Mouse (Mus musculus): ENCODE measurements around the gene Hmx3. TPM values are rescaled to one million over a fixed set of nuclear protein-coding genes. Genes with fewer than 3 reads are reported as not detected.

The Hmx3 gene
- polyA plus RNA-seq, 1 experiment, result not detected

DNA sequence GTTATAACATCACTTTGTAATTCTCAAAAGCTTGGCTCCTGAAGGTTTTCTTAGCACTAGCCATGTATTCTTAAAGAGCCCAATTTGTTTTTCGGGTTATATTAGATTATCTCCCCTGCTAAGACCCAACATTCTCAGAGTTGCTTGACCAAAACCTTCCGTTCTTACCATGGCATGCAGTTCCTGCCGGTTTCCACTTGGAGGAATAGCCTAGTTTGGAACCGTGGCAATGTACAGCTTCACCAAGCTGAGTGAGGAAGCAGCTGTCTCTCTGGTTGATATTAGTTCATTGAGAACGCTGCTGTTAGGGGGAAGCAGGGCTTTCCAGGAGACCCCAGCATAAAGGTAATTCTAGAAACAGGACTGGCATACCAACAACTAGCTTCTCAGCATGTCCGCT lies 32.6 kb downstream of the Hmx3 start:
- Histone ChIP-seq H3K4me1 (ENCODE audit: control insufficient read depth, insufficient read depth, low read length) (no peaks in the 10 kb centered on the region), H3K27ac (ENCODE audit: control insufficient read depth, insufficient read depth, low read depth, low read length, poor library complexity) (no peak overlapping the region), H3K4me3 (replicated peaks; ENCODE audit: control insufficient read depth, low read depth, low read length) (no peak overlapping the region)
- TF ChIP-seq POLR2A (IDR thresholded peaks at IDR 0.05; ENCODE audit: borderline replicate concordance, control insufficient read depth, low read depth, low read length) (no peak), CTCF (IDR thresholded peaks at IDR 0.05; ENCODE audit: control insufficient read depth, insufficient read depth, low read length) (no peak)
- WGBS, result 84% methylated on average over 6 of the region's 6 CpGs

DNA sequence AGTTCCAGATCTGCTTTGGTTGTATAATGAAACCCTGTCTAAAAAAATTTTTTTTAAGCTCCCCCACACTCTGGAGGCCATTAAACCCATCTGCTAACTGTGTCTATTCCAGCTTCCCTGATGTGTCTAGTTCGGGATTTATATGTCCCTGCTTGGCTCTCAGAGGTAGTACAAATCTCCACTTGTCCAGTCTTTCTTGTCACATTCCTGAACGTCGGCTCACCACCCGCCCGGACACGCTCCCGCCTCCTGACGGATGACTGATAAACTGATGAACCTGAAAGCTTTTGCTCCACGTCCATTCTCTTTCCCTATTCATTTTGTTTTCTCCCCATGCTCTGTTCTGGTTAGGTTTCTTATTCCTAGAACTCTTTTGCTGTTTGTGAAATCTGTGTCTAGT lies 39.5 kb downstream of the Hmx3 start:
- no peak for TF ChIP-seq CTCF (IDR thresholded peaks at IDR 0.05; ENCODE audit: control insufficient read depth, insufficient read depth, low read length)
- TF ChIP-seq POLR2A (IDR thresholded peaks at IDR 0.05; ENCODE audit: borderline replicate concordance, control insufficient read depth, low read depth, low read length), result no peak
- Histone ChIP-seq H3K4me3 (replicated peaks; ENCODE audit: control insufficient read depth, low read depth, low read length) (no peak overlapping the region), H3K27ac (ENCODE audit: control insufficient read depth, insufficient read depth, low read depth, low read length, poor library complexity) (no peak overlapping the region), H3K4me1 (ENCODE audit: control insufficient read depth, insufficient read depth, low read length) (no peaks in the 10 kb centered on the region)
- 83% methylated on average over 9 of the region's 9 CpGs for WGBS

DNA sequence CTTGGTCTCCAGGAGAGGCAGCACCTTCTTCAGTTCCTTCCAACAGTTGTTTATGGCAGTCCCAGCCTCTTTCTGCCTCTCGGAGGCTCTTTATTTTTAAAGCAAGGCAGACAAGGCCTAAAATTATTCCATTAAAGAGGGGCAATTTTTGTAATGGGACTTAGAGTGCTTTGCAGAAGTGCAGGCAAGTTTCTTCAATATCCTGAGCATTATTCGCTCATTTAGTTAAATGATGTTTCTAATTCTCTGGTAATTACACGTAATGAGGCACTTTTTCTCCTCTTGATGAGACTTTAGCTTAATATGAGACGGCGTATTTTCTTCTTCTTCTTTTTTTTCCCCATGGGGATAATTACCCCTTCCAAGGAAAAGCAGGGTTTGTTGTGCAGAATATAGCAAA lies 42.9 kb downstream of the Hmx3 start:
- H3K4me3 ChIP-seq (replicated peaks; ENCODE audit: control insufficient read depth, low read depth, low read length), result no peak overlapping the region
- TF ChIP-seq CTCF (IDR thresholded peaks at IDR 0.05; ENCODE audit: control insufficient read depth, insufficient read depth, low read length) (no peak), POLR2A (IDR thresholded peaks at IDR 0.05; ENCODE audit: borderline replicate concordance, control insufficient read depth, low read depth, low read length) (no peak)
- no peak overlapping the region for H3K27ac ChIP-seq (ENCODE audit: control insufficient read depth, insufficient read depth, low read depth, low read length, poor library complexity)
- H3K4me1 ChIP-seq (ENCODE audit: control insufficient read depth, insufficient read depth, low read length), result no peaks in the 10 kb centered on the region
- 82% methylated on average over 5 of the region's 5 CpGs for WGBS

Other genes with a start within 250 kb of the Hmx3 start
- gene Cuzd1, start 220.6 kb upstream of the Hmx3 start, polyA plus RNA-seq (2011; ENCODE audit: insufficient read depth, insufficient read length, low replicate concordance, missing spikeins), result not detected in 2 replicates
- gene Fam24b, start 213.4 kb upstream of the Hmx3 start, polyA plus RNA-seq (2011; ENCODE audit: insufficient read depth, insufficient read length, low replicate concordance, missing spikeins), result not detected in 2 replicates
- not detected in 2 replicates for gene Fam24a, start 209.0 kb upstream of the Hmx3 start, polyA plus RNA-seq (2011; ENCODE audit: insufficient read depth, insufficient read length, low replicate concordance, missing spikeins)
- gene 2310057M21Rik, start 180.1 kb upstream of the Hmx3 start, polyA plus RNA-seq (2011; ENCODE audit: insufficient read depth, insufficient read length, low replicate concordance, missing spikeins), result 2.5 and 5.8 TPM in 2 replicates
- gene Pstk, start 171.7 kb upstream of the Hmx3 start, polyA plus RNA-seq (2011; ENCODE audit: insufficient read depth, insufficient read length, low replicate concordance, missing spikeins), result 6.0 and 14.5 TPM in 2 replicates
- 11.9 and 24.4 TPM in 2 replicates for gene Ikzf5, start 132.3 kb upstream of the Hmx3 start, polyA plus RNA-seq (2011; ENCODE audit: insufficient read depth, insufficient read length, low replicate concordance, missing spikeins)
- gene Acadsb, start 132.3 kb upstream of the Hmx3 start, polyA plus RNA-seq (2011; ENCODE audit: insufficient read depth, insufficient read length, low replicate concordance, missing spikeins), result 7.3 and 18.2 TPM in 2 replicates
- not detected in 2 replicates for gene Hmx2, start 5.9 kb downstream of the Hmx3 start, polyA plus RNA-seq (2011; ENCODE audit: insufficient read depth, insufficient read length, low replicate concordance, missing spikeins)
- gene Bub3, start 17.4 kb downstream of the Hmx3 start, polyA plus RNA-seq (2011; ENCODE audit: insufficient read depth, insufficient read length, low replicate concordance, missing spikeins), result 65.9 and 83.1 TPM in 2 replicates